Mouse (Mus musculus): Measurements from ENCODE around the gene Mob3a.

Mob3a gene

GRCm38 (mm10) chr10:80710834-80711233 is 9.1 kb upstream of the Mob3a start:
- POLR2A ChIA-PET = interaction anchor here (0.6 to 9.4 kb wide), 11 partner anchors 8 to 36 kb away, joined by 3 to 124 read pairs (median 4); partner anchors contain the start of genes Ap3d1 (in 1 of the 4) and Mknk2 (in 1 of the 4)
- CTCF ChIA-PET = interaction anchor here in 2 of 4 experiments (0.8 to 1.2 kb wide), 3 partner anchors 23 to 94 kb away, joined by 3 read pairs; no protein-coding TSS in a partner anchor

DNA sequence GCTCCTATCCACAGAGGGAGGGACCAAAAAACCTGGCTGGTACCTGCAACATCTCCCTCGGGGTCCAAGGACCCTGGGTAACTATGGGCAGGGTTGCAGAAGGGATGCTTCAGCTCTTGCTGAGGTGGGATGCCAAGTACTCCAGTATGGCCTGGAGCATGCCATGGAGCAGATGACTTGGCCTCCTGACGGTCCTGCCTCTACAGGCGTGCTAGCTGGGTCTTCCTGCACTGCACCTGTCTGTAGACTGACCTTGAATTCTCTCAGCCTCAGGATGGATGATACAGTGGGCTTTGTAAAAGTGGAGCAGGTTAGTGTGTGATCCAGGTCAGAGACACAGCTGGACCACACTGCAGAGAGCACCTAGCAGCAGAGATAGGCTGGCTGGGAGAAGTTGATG is 3.7 kb upstream of the Mob3a start:
- CTCF ChIA-PET = interaction anchor here in 1 of 4 experiments (0.6 kb wide), 1 partner anchor 167 kb away, joined by 3 read pairs; no protein-coding TSS in a partner anchor
- POLR2A ChIA-PET = interaction anchor here in 3 of 4 experiments (0.5 to 9.4 kb wide), 19 partner anchors 9 to 1239 kb away, joined by 3 to 124 read pairs (median 3); partner anchors contain the start of genes Mknk2 (in 2 of the 3), Ap3d1 (in 1 of the 3) and Rexo1 (in 1 of the 3)

- CTCF ChIA-PET = no interaction called here
- POLR2A ChIA-PET = interaction anchor here in 2 of 4 experiments (0.5 to 9.4 kb wide), 11 partner anchors 9 to 1239 kb away, joined by 3 to 124 read pairs (median 4); partner anchors contain the start of gene Mknk2 (in 2 of the 2)
Observed at GRCm38 (mm10) chr10:80705033-80705432, 3.3 kb upstream of the Mob3a start.

GRCm38 (mm10) chr10:80704418-80704817 is 2.6 kb upstream of the Mob3a start:
- ChIA-PET POLR2A (interaction anchor here in 2 of 4 experiments (0.6 to 9.4 kb wide), 10 partner anchors 10 to 649 kb away, joined by 3 to 124 read pairs (median 9); partner anchors contain the start of genes Ap3d1 (in 2 of the 2) and Mknk2 (in 2 of the 2)), CTCF (interaction anchor here in 1 of 4 experiments (0.5 kb wide), 1 partner anchor 288 kb away, joined by 3 read pairs; no protein-coding TSS in a partner anchor)

DNA sequence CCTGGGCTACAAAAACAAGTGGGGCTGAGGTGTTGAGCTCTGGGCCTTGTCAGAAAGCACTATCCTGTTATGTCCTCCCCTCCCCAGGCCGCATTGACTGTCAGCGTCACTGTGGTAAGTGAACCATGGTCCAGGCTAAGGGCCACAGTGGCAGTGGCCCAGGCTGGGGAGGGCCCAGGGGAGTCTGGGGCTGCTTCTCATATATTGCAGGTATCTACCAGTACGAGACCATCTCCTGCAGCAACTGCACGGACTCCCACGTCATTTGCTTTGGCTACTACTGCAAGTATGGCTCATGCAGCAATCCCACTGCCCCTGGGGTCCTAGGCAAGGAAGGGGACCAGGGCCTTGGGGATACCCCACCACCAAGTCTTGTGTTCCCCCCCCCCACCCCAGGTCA is 1.9 kb upstream of the Mob3a start:
- ChIA-PET CTCF (interaction anchor here in 2 of 4 experiments (1.0 to 1.5 kb wide), 3 partner anchors 42 to 50 kb away, joined by 3 to 4 read pairs (median 3); no protein-coding TSS in a partner anchor), POLR2A (interaction anchor here in 3 of 4 experiments (0.6 to 9.4 kb wide), 31 partner anchors 8 to 649 kb away, joined by 3 to 124 read pairs (median 6); partner anchors contain the start of genes Abhd17a (in 2 of the 3), Ap3d1 (in 2 of the 3), Mknk2 (in 2 of the 3) and Atp8b3 (in 1 of the 3))

GRCm38 (mm10) chr10:80702536-80703390 is 986 bp upstream of the Mob3a start:
- CTCF ChIA-PET = interaction anchor here in 3 of 4 experiments (0.5 to 1.5 kb wide), 19 partner anchors 15 to 312 kb away, joined by 3 to 5 read pairs (median 4); partner anchors contain the start of genes Gadd45b (in 1 of the 3) and Gng7 (in 1 of the 3)
- POLR2A ChIA-PET = interaction anchor here (0.6 to 9.4 kb wide), 77 partner anchors 8 to 598 kb away, joined by 3 to 124 read pairs (median 4); partner anchors contain the start of genes Ap3d1 (in 3 of the 4), Abhd17a (in 2 of the 4), Csnk1g2 (in 2 of the 4) and Gadd45b (in 2 of the 4)

GRCm38 (mm10) chr10:80700732-80701131 is 1.0 kb downstream of the Mob3a start:
- CTCF ChIA-PET = interaction anchor here (0.5 to 1.5 kb wide), 8 partner anchors 40 to 1019 kb away, joined by 3 to 5 read pairs (median 3); partner anchors contain the start of gene Cdc34 (in 1 of the 4)
- POLR2A ChIA-PET = interaction anchor here in 3 of 4 experiments (0.5 to 10.4 kb wide), 9 partner anchors 8 to 320 kb away, joined by 3 to 141 read pairs (median 3); partner anchors contain the start of gene Mknk2 (in 1 of the 3)

DNA sequence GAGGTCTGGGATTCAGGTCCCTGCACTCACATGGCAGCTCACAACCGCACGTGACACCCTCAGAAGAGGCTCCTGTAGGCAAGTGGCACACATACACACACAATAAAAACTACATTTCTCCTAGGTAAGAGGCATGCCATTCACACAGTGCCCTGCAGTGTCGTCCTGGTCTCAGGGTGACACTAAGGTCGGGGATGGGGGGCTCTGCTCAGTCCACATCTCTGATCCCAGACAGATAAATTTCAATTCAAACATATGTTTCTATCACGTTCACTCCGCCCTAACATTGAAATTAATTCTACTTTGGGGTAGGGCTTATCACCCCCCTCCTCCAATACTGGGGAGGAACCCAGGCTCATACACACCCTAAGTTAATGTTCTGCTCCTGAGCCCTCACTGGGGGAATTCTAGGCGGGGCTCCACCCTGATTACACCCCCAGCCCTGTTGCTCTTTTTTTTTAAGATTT is 1.7 kb downstream of the Mob3a start:
- ChIA-PET CTCF (interaction anchor here in 1 of 4 experiments (0.9 to 1.5 kb wide), 2 partner anchors 13 to 122 kb away, joined by 4 read pairs; no protein-coding TSS in a partner anchor), POLR2A (interaction anchor here in 2 of 4 experiments (0.9 to 10.4 kb wide), 6 partner anchors 10 to 121 kb away, joined by 3 to 141 read pairs (median 6); partner anchors contain the start of genes Mknk2 (in 2 of the 2) and Abhd17a (in 1 of the 2))

DNA sequence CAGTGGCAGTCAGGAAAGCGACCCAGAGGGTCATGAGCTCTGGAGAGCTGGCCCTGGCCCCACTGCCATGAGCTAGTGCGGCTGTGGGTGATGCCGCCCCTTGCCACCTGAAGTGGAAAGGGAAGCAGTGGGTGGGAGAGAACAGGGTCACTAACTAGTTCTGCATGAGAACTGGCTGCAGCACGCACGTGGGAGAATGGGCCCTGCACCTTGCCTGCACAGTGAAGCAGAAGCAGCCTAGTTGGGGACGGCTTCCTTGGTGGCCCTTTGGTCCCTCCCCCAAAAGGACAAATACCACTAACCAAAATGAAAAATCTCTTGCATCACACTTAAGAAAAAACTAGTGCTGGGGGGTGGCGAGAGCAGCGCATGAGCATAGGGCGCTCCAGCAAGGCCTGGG is 3.2 kb downstream of the Mob3a start:
- ChIA-PET POLR2A (interaction anchor here in 3 of 4 experiments (0.7 to 10.4 kb wide), 11 partner anchors 11 to 408 kb away, joined by 3 to 141 read pairs (median 3); partner anchors contain the start of genes Mknk2 (in 2 of the 3), Csnk1g2 (in 1 of the 3) and Map2k2 (in 1 of the 3)), CTCF (interaction anchor here in 3 of 4 experiments (0.5 to 1.5 kb wide), 5 partner anchors 11 to 322 kb away, joined by 3 to 4 read pairs (median 3); no protein-coding TSS in a partner anchor)

DNA sequence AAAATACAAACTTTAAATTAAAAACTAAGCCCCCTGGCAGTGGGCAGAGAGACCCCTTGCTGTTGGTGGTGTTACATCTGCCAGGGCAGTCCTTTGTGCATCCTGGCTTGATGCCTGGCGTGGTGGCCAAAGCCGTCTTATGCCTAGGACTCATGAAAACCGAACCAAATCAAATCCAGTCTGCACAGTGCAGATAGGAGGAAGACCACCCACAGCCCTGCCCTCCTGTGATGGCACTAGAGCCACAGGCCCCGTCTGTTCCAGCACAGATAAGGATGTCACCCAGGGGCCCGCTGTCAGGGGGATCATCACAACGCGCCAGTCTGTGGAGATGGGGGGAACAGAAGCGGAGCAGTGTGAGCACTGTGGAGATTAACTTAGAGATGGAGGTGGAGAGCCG is 4.0 kb downstream of the Mob3a start:
- CTCF ChIA-PET = interaction anchor here in 2 of 4 experiments (1.2 to 1.5 kb wide), 2 partner anchors 11 to 38 kb away, joined by 3 to 4 read pairs; no protein-coding TSS in a partner anchor
- POLR2A ChIA-PET = interaction anchor here in 3 of 4 experiments (0.7 to 10.4 kb wide), 9 partner anchors 10 to 114 kb away, joined by 3 to 141 read pairs (median 3); partner anchors contain the start of genes Mknk2 (in 2 of the 3) and Csnk1g2 (in 1 of the 3)

GRCm38 (mm10) chr10:80697393-80697787 is 4.4 kb downstream of the Mob3a start:
- ChIA-PET POLR2A (interaction anchor here in 3 of 4 experiments (0.6 to 10.4 kb wide), 10 partner anchors 9 to 107 kb away, joined by 3 to 141 read pairs (median 3); partner anchors contain the start of genes Mknk2 (in 2 of the 3) and Abhd17a (in 1 of the 3)), CTCF (interaction anchor here (0.5 to 1.5 kb wide), 6 partner anchors 36 to 294 kb away, joined by 3 to 5 read pairs (median 3); partner anchors contain the start of gene Klf16 (in 1 of the 4))

- CTCF ChIA-PET = interaction anchor here (0.5 to 1.9 kb wide), 10 partner anchors 9 to 294 kb away, joined by 3 to 7 read pairs (median 3); partner anchors contain the start of genes Klf16 (in 1 of the 4) and Rexo1 (in 1 of the 4)
Observed at GRCm38 (mm10) chr10:80696502-80697392, 5.0 kb downstream of the Mob3a start.

DNA sequence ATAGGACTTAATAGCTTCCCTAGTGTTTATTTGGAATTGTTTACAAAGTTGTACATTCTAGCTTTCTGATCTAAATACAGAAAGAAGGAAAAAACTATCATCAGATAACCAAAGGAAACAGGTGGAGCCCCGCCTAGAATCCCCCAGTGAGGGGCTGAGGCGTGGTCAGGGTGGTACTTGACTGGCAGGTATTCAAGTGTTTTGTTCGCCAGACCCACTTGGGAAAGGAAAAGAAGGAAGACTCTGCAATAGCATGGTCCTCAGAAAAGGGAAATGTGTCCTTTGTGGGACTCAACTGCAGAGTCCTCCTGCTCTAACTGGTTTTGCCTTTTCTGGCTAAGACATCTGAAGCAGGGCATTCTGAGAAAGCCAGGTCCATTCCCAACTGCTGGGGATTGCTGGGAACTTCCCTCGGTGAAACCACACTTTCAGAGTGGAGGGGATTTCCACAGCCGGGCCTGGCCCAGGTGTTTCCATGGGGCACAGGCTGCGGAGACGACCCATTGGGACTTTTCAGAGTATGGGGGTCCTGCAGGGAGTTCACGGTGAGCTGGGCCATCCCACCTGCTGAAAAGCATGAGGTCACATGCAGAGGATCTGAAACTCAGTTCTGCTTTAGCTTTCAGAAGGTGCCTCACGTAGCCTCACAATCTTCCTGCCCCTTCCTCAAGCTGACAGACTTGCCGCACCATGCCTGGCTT is 5.8 kb downstream of the Mob3a start:
- CTCF ChIA-PET = interaction anchor here in 3 of 4 experiments (0.6 to 1.9 kb wide), 13 partner anchors 8 to 293 kb away, joined by 3 to 7 read pairs (median 3); partner anchors contain the start of gene Rexo1 (in 1 of the 3)
- POLR2A ChIA-PET = interaction anchor here (0.8 to 10.4 kb wide), 25 partner anchors 8 to 135 kb away, joined by 3 to 141 read pairs (median 4); partner anchors contain the start of genes Mknk2 (in 2 of the 4), Rexo1 (in 2 of the 4), Ap3d1 (in 1 of the 4) and Csnk1g2 (in 1 of the 4)

More at GRCm38 (mm10) chr10:80696502-80697392, 5.0 kb downstream of the Mob3a start:
- POLR2A ChIA-PET = interaction anchor here (0.6 to 10.4 kb wide), 20 partner anchors 9 to 135 kb away, joined by 3 to 141 read pairs (median 3); partner anchors contain the start of genes Mknk2 (in 2 of the 4), Abhd17a (in 1 of the 4), Ap3d1 (in 1 of the 4) and Rexo1 (in 1 of the 4)

GRCm38 (mm10) chr10:80695186-80695585 is 6.6 kb downstream of the Mob3a start:
- POLR2A ChIA-PET = interaction anchor here (0.6 to 10.4 kb wide), 19 partner anchors 11 to 134 kb away, joined by 3 to 141 read pairs (median 5); partner anchors contain the start of genes Mknk2 (in 2 of the 4), Ap3d1 (in 1 of the 4), Csnk1g2 (in 1 of the 4) and Rexo1 (in 1 of the 4)
- CTCF ChIA-PET = interaction anchor here in 2 of 4 experiments (0.6 to 1.9 kb wide), 8 partner anchors 11 to 421 kb away, joined by 3 to 6 read pairs (median 4); partner anchors contain the start of gene Rexo1 (in 1 of the 2)
